Mouse (Mus musculus): ENCODE data around the gene Gpnmb.

The Gpnmb gene

DNA sequence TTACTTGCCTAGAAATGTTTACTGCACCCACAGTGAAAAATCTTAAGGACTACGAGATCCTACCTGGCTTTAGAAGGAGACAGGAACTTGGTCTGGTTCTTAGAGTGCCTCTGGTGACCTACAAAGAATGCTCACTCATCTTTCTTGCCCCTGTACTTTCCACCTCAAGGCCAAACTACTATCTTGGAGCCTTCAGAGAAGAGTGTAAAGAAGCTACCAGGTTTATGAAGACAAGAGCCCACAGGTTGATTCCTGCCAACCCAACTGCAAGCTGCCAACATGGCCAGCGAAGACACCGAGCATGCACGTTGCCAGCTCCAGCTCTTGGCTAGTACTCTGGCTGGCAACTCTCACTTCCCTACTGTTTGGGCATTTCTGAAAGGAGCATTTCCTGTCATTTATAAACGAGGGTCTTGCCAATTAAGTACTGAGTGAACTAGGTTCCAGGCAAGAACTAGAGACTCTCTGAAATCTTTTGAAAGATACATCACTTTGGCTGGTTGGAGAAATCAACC, 61.3 kb downstream of the Gpnmb start:
- H3K36me3 ChIP-seq (ENCODE audit: control insufficient read depth, insufficient read depth, low read length, poor library complexity, severe bottlenecking): peaks cover 5% of the 10 kb centered on the region; the same call in 1 of the 2 replicates
- no peaks in the 10 kb centered on the region for H3K27me3 ChIP-seq (ENCODE audit: control insufficient read depth, insufficient read depth, low read length, poor library complexity, severe bottlenecking)
- no peak for DNase-seq (ENCODE audit: low read depth, low spot score)

DNA sequence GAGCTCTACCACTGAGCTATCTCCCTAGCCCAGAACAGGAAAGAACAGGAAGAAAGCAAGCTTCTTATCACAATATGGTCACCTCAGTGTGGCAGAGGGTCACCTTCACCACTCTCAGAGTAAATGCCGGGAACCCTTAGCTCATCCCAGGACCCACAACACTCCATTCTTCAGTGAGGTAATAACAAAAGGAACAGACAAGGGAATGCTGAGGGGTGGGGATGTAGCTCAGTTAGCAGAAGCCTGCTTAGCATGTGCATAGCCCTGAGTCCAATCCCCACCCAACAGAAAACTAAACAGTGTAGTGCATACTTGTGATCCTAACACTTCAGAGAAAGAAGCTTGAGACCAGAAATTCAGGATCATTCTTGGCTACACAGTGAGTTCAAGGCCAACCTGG, 62.7 kb downstream of the Gpnmb start:
- peaks cover 3% of the 10 kb centered on the region; the same call in 1 of the 2 replicates for H3K36me3 ChIP-seq (ENCODE audit: control insufficient read depth, insufficient read depth, low read length, poor library complexity, severe bottlenecking)
- H3K27me3 ChIP-seq (ENCODE audit: control insufficient read depth, insufficient read depth, low read length, poor library complexity, severe bottlenecking): no peaks in the 10 kb centered on the region
- DNase-seq (ENCODE audit: low read depth, low spot score): no peak

DNA sequence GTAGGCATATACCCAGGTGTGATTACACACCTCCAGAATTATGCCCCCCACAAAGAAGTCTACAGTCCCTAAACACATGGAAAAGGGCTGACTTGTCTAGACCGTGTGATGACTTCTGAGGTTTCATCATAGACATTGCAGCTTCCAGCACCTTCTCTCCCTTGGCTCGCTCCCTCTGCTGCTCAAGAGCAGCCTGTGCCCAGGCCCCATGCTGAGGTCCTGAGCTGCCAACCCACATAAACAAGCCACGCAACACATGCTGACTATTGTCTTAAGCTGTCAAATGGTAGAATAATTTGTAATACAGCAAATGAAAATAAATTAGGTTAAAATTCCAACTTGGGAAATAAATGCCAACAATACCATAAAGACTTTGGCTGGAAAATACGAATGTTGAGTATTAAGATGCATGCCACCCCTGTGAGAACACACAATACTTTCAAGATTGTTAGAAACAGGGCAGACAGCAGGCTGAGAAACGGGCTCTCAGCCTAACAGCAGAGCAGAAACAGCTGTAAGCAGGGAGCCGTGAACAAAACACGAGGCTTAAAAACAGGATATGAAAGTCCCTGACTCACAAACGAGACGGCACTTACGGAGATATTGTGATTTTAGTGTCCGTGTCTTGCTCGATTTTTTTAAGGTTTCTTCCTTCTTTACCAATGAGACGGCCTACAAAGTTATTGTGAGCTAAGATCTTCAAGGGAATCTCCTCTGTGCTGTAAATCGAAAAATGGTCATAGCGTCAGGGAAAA, 70.6 kb downstream of the Gpnmb start:
- no peaks in the 10 kb centered on the region for H3K36me3 ChIP-seq (ENCODE audit: control insufficient read depth, insufficient read depth, low read length, poor library complexity, severe bottlenecking)
- H3K27me3 ChIP-seq (ENCODE audit: control insufficient read depth, insufficient read depth, low read length, poor library complexity, severe bottlenecking): no peaks in the 10 kb centered on the region
- peak; percentile 61 for DNase-seq (ENCODE audit: low read depth, low spot score)

DNA sequence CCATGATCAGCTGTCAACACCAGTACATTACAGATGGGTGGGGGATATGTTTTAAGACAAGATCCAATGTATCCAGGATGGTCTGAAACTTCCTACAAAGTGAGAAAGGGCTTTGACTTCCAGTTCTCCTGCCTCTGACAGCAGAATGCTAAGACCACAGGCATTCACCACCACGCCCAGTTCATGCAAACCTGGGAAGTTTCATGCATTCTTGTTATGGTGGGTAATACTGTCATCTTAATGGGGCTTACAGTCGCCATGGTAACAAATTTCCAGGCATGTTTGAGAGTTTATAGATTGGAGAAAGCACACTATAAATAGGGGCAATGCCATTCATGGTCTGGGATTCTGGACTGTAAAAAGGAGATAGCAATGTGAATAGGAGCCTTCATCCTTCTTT, 72.8 kb downstream of the Gpnmb start:
- no peak for DNase-seq (ENCODE audit: low read depth, low spot score)
- Histone ChIP-seq H3K36me3 (ENCODE audit: control insufficient read depth, insufficient read depth, low read length, poor library complexity, severe bottlenecking) (no peaks in the 10 kb centered on the region), H3K27me3 (ENCODE audit: control insufficient read depth, insufficient read depth, low read length, poor library complexity, severe bottlenecking) (no peaks in the 10 kb centered on the region)

DNA sequence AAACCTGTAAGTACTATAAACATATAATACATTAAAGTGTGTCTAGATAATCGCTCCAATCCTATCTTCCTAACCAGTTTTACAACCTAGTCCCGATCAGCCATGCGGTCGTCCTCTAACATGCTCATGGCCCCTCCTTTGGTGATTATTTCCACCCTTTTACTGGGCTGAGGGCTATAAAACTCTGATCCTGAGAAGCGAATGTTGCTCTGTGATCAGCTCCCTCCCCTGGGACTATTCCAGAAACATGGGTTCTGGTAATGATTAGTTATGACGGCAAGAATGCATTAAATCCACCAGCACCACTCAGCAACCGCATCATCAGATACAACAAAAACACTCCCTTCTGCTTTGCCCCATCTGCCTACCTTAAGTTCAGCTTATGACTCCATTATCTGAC, 77.5 kb downstream of the Gpnmb start:
- H3K27me3 ChIP-seq (ENCODE audit: control insufficient read depth, insufficient read depth, low read length, poor library complexity, severe bottlenecking): no peaks in the 10 kb centered on the region
- no peaks in the 10 kb centered on the region for H3K36me3 ChIP-seq (ENCODE audit: control insufficient read depth, insufficient read depth, low read length, poor library complexity, severe bottlenecking)
- DNase-seq (ENCODE audit: low read depth, low spot score): no peak

DNA sequence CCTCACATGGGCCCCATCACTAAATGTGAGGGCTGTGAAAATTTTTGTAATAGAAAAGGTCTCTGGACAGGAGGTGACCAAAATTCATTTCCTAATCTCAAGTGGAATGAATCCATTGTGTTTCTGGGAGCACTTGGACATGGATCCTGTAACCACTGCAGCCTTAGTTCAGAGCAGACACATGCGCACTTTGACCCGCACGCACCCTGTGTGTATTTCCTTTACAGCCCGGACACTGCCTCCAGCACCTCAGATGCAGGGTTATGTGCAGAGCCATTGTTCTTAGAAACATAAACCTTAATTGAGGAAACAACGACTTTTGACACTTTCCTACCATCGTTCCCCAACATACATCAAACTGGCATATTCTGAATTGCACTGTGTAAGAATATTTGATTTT, 78.1 kb downstream of the Gpnmb start:
- Histone ChIP-seq H3K36me3 (ENCODE audit: control insufficient read depth, insufficient read depth, low read length, poor library complexity, severe bottlenecking) (no peaks in the 10 kb centered on the region), H3K27me3 (ENCODE audit: control insufficient read depth, insufficient read depth, low read length, poor library complexity, severe bottlenecking) (no peaks in the 10 kb centered on the region)
- no peak for DNase-seq (ENCODE audit: low read depth, low spot score)

DNA sequence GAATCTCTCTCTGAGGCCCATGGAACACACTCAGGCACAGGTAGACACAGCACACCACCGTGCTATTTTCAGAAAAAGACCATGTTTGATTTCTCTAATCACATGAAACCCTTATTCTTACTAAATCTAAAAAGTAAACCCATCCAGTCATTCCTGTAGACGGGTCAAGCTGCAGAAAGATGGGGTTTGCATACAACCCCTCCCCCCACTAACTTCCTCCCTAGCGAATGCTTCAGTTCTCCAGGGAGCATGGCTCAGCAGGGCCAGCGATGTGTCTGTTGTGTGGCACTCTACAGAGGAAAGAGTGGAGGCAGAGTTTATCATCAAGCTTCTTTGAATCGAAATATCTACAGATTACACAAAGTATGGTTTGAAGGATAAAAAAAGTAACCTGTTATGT, 79.2 kb downstream of the Gpnmb start:
- Histone ChIP-seq H3K36me3 (ENCODE audit: control insufficient read depth, insufficient read depth, low read length, poor library complexity, severe bottlenecking) (no peaks in the 10 kb centered on the region), H3K27me3 (ENCODE audit: control insufficient read depth, insufficient read depth, low read length, poor library complexity, severe bottlenecking) (no peaks in the 10 kb centered on the region)
- peak; percentile 14 for DNase-seq (ENCODE audit: low read depth, low spot score)

DNA sequence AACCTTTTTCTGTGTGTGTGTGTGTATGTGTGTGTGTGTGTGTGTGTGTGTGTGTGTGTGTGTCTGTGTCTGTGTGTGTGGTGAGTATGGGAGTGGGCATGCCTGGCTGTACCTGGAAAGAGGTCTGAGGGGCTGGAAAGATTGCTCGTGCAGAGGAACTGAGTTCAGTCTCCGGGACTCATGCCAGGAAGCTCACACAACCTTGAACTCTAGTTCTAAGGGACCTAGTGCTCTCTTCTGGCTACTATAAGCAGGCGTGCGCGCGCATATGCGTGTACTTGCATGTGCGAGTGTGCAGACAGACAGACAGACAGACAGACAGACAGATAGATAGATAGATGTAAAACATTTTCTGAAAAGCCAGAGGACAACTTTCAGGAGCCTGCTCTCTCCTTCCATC, 79.9 kb downstream of the Gpnmb start:
- Histone ChIP-seq H3K27me3 (ENCODE audit: control insufficient read depth, insufficient read depth, low read length, poor library complexity, severe bottlenecking) (no peaks in the 10 kb centered on the region), H3K36me3 (ENCODE audit: control insufficient read depth, insufficient read depth, low read length, poor library complexity, severe bottlenecking) (no peaks in the 10 kb centered on the region)
- DNase-seq (ENCODE audit: low read depth, low spot score): no peak

DNA sequence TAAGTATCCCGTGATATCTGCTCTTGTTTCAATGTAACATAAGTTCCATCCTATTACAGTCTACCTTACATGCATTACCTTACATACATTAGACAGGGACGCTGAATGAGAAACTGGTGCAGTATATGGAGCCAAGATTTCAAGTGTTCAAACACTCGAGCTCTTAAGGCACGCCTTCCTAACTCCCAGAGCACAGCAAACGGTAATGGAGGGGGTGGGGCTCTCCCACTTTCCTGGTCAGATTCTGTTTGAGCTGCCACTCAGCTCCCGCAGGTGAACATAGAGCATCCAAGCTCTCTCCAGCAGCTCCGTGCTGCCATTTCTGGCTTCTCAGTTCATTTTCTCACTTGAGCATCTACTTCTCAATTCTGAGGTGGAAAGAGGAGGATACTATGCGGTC, 82.1 kb downstream of the Gpnmb start:
- DNase-seq (ENCODE audit: low read depth, low spot score): no peak
- Histone ChIP-seq H3K36me3 (ENCODE audit: control insufficient read depth, insufficient read depth, low read length, poor library complexity, severe bottlenecking) (no peaks in the 10 kb centered on the region), H3K27me3 (ENCODE audit: control insufficient read depth, insufficient read depth, low read length, poor library complexity, severe bottlenecking) (no peaks in the 10 kb centered on the region)

DNA sequence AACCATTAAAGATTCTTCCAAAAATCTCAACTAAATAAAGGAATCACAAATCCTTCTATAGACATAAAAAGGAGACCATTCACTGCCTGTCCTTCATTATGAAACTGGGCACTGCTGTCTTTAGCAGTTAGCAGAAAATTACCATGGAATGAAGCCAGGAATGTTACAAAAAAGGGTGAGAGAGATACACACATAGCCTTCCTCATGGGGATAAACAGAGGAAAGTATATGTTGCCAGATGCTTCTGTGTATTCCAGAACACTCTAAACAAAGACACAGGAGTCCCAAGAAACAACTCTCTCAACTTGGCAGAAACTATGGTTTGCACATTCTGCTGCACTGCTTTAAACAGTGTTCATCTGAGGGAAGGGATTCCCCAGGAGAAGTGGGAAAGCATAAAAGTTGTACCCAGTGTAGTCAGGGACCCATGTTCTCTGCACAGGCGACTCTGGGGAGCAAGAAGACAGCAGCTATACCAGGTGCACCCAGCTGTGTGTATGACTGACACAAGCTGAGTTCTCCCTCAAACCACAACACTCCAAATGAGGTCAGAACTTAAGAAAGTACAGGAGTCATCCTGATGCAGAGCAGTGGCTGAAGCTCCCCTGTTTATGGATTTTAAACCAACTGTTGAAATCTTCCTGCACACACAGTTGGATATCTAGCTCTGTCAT, 83.3 kb downstream of the Gpnmb start:
- Histone ChIP-seq H3K36me3 (ENCODE audit: control insufficient read depth, insufficient read depth, low read length, poor library complexity, severe bottlenecking) (no peaks in the 10 kb centered on the region), H3K27me3 (ENCODE audit: control insufficient read depth, insufficient read depth, low read length, poor library complexity, severe bottlenecking) (no peaks in the 10 kb centered on the region)
- no peak for DNase-seq (ENCODE audit: low read depth, low spot score)

DNA sequence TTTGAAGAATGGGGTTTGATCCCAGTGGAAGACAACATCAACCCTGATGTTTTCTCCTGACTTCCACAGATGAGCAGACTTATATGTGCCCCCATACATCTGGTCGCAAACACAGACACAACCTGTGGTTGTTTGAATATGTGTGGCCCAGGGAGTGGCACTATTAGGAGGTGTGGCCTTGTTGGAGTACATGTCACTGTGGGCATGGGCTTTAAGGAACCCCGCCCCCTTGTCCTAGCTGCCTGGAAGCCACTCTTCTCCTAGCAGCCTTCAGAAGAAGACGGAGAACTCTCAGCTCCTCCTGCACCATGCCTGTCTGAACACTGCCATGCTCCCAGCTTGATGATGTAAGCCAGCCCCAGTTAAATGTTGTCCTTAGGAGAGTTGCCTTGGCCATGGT, 84.0 kb downstream of the Gpnmb start:
- no peaks in the 10 kb centered on the region for H3K27me3 ChIP-seq (ENCODE audit: control insufficient read depth, insufficient read depth, low read length, poor library complexity, severe bottlenecking)
- no peak for DNase-seq (ENCODE audit: low read depth, low spot score)

More for the DNA sequence above, 84.0 kb downstream of the Gpnmb start:
- H3K36me3 ChIP-seq (ENCODE audit: control insufficient read depth, insufficient read depth, low read length, poor library complexity, severe bottlenecking): no peaks in the 10 kb centered on the region
